Mouse (Mus musculus): Measurements from ENCODE around the gene Tpo. TPM values are rescaled to one million over a fixed set of nuclear protein-coding genes. Genes with fewer than 3 reads are reported as not detected.

The Tpo gene
- polyA plus RNA-seq, 1 experiment from 2014 or later = not detected

DNA sequence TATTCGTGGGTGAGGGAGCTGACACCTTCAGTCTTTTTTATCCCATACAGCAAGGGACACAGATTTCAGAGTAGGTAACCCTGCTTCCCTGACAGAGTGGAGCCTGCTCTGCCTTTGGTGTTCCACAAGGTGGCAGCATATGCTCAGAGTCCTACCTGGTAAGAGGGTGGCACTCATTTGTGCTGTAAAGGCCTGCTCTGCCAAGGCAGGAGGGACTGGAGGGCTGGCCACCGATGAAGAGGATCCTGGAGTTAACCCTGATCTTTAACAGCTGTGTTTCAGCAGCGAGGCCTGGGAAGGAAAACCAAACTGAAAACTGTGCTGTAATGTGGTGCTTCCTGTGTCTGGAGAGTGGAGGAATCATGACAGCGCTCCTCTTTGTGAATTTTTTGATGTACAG, 92.9 kb downstream of the Tpo start:
- Histone ChIP-seq H3K4me1 (ENCODE audit: control insufficient read depth, insufficient read depth, low read length) (no peaks in the 10 kb centered on the region), H3K4me2 (no peak overlapping the region), H3K9me3 (replicated peaks; ENCODE audit: control insufficient read depth, low read length) (no peaks in the 10 kb centered on the region), H3K4me3 (ENCODE audit: low read depth, low read length) (no peak overlapping the region), H3K27me3 (ENCODE audit: control insufficient read depth, insufficient read depth, low read length) (no peaks in the 10 kb centered on the region), H3K36me3 (ENCODE audit: control insufficient read depth, insufficient read depth, low read length) (no peaks in the 10 kb centered on the region), H3K27ac (ENCODE audit: low read depth, low read length) (no peak overlapping the region), H3K9ac (ENCODE audit: low read depth, low read length) (no peak overlapping the region)
- no peak for ATAC-seq (replicated peaks; ENCODE audit: insufficient number of reproducible peaks, low FRiP score, low TSS enrichment)
- 39% methylated on average over 4 of the region's 4 CpGs for WGBS (ENCODE audit: insufficient replicate concordance)

- WGBS (ENCODE audit: insufficient replicate concordance) = 66% methylated on average over 4 of the region's 4 CpGs
These were observed 95.8 kb downstream of the Tpo start for GRCm38 (mm10) chr12:30036569-30037055.

DNA sequence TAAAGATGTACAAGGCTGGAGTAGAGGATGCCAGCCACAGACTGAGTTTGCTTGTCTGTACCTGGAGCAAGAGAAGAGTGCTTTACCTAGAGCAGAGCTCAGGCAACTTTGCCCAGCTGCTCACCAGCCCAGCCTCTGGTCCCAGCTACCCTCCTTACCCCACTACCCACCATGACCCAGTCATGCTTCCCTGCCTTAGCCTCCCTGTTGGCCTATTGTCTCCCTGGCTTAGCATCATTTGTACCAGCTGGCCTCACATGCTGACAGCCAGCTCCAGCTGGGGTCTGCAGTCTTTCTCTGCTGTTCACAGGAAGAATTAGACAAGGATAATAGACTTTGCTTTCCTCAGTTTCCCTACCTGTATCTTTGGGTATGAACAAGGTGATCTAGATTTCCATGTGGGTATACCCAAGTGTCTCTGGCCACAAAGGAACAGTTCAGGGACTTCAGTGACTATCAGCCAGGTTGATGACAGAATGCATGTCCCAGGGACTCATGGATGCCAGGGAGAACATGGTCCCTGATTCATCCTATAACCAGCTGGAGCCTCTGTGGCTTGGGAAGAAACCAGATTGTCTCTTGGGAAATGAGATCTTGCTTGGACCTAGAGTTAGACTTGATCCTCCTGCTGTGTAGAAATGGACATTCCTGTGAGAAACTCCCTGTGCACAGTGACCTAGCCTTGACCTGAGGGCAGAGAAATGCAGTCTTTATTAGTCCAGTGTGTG, 96.4 kb downstream of the Tpo start:
- Histone ChIP-seq H3K4me1 (ENCODE audit: control insufficient read depth, insufficient read depth, low read length) (no peaks in the 10 kb centered on the region), H3K4me2 (no peak overlapping the region), H3K36me3 (ENCODE audit: control insufficient read depth, insufficient read depth, low read length) (no peaks in the 10 kb centered on the region), H3K27ac (ENCODE audit: low read depth, low read length) (no peak overlapping the region), H3K4me3 (ENCODE audit: low read depth, low read length) (no peak overlapping the region), H3K9ac (ENCODE audit: low read depth, low read length) (no peak overlapping the region), H3K9me3 (replicated peaks; ENCODE audit: control insufficient read depth, low read length) (no peaks in the 10 kb centered on the region), H3K27me3 (ENCODE audit: control insufficient read depth, insufficient read depth, low read length) (no peaks in the 10 kb centered on the region)
- no peak for ATAC-seq (replicated peaks; ENCODE audit: insufficient number of reproducible peaks, low FRiP score, low TSS enrichment)

More at GRCm38 (mm10) chr12:30036569-30037055, 95.8 kb downstream of the Tpo start:
- no peaks in the 10 kb centered on the region for H3K9me3 ChIP-seq (replicated peaks; ENCODE audit: control insufficient read depth, low read length)
- H3K4me1 ChIP-seq (ENCODE audit: control insufficient read depth, insufficient read depth, low read length) = no peaks in the 10 kb centered on the region
- H3K36me3 ChIP-seq (ENCODE audit: control insufficient read depth, insufficient read depth, low read length) = no peaks in the 10 kb centered on the region
- H3K27me3 ChIP-seq (ENCODE audit: control insufficient read depth, insufficient read depth, low read length) = no peaks in the 10 kb centered on the region
- no peak overlapping the region for H3K4me3 ChIP-seq (ENCODE audit: low read depth, low read length)
- no peak for ATAC-seq (replicated peaks; ENCODE audit: insufficient number of reproducible peaks, low FRiP score, low TSS enrichment)
- H3K27ac ChIP-seq (ENCODE audit: low read depth, low read length) = no peak overlapping the region
- no peak overlapping the region for H3K4me2 ChIP-seq
- no peak overlapping the region for H3K9ac ChIP-seq (ENCODE audit: low read depth, low read length)

- no peak for ATAC-seq (replicated peaks; ENCODE audit: insufficient number of reproducible peaks, low FRiP score, low TSS enrichment)
- Histone ChIP-seq H3K36me3 (ENCODE audit: control insufficient read depth, insufficient read depth, low read length) (no peaks in the 10 kb centered on the region), H3K4me1 (ENCODE audit: control insufficient read depth, insufficient read depth, low read length) (no peaks in the 10 kb centered on the region), H3K9ac (ENCODE audit: low read depth, low read length) (no peak overlapping the region), H3K4me3 (ENCODE audit: low read depth, low read length) (no peak overlapping the region), H3K9me3 (replicated peaks; ENCODE audit: control insufficient read depth, low read length) (no peaks in the 10 kb centered on the region), H3K4me2 (no peak overlapping the region), H3K27me3 (ENCODE audit: control insufficient read depth, insufficient read depth, low read length) (no peaks in the 10 kb centered on the region), H3K27ac (ENCODE audit: low read depth, low read length) (no peak overlapping the region)
- WGBS (ENCODE audit: insufficient replicate concordance) = 36% methylated on average over 1 of the region's 1 CpGs
These were observed 97.0 kb downstream of the Tpo start for GRCm38 (mm10) chr12:30035406-30035805.

GRCm38 (mm10) chr12:30034681-30035080, 97.7 kb downstream of the Tpo start:
- WGBS (ENCODE audit: insufficient replicate concordance) = 85% methylated on average over 5 of the region's 5 CpGs
- ATAC-seq (replicated peaks; ENCODE audit: insufficient number of reproducible peaks, low FRiP score, low TSS enrichment) = no peak
- H3K4me3 ChIP-seq (ENCODE audit: low read depth, low read length) = no peak overlapping the region

DNA sequence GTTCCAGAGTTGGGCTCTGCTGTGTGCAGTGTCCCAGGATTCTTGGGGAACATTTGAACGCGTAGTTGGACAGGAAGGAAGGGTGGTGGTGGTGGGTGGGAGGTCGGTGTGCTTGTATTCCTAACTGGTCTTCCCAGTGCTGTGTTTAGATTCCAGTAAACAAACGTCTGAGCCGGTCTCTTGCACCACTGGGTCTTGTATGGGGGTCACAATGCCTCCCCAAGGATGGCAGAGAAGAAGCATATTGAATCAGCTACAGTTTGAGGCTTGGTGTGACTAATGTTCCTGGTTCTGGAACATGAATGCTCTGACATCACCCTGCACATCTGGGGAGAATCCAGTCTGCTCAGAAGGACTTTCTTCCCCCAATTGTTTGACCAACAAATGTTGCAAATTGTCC, 101.9 kb downstream of the Tpo start:
- WGBS (ENCODE audit: insufficient replicate concordance) = 55% methylated on average over 5 of the region's 5 CpGs
- Histone ChIP-seq H3K27ac (ENCODE audit: low read depth, low read length) (no peak overlapping the region), H3K9me3 (replicated peaks; ENCODE audit: control insufficient read depth, low read length) (no peaks in the 10 kb centered on the region), H3K27me3 (ENCODE audit: control insufficient read depth, insufficient read depth, low read length) (no peaks in the 10 kb centered on the region), H3K4me2 (no peak overlapping the region), H3K4me3 (ENCODE audit: low read depth, low read length) (no peak overlapping the region), H3K36me3 (ENCODE audit: control insufficient read depth, insufficient read depth, low read length) (no peaks in the 10 kb centered on the region), H3K4me1 (ENCODE audit: control insufficient read depth, insufficient read depth, low read length) (no peaks in the 10 kb centered on the region), H3K9ac (ENCODE audit: low read depth, low read length) (no peak overlapping the region)
- ATAC-seq (replicated peaks; ENCODE audit: insufficient number of reproducible peaks, low FRiP score, low TSS enrichment) = no peak

More at GRCm38 (mm10) chr12:30034681-30035080, 97.7 kb downstream of the Tpo start:
- no peak overlapping the region for H3K27ac ChIP-seq (ENCODE audit: low read depth, low read length)
- no peak overlapping the region for H3K4me2 ChIP-seq
- no peaks in the 10 kb centered on the region for H3K9me3 ChIP-seq (replicated peaks; ENCODE audit: control insufficient read depth, low read length)
- no peaks in the 10 kb centered on the region for H3K4me1 ChIP-seq (ENCODE audit: control insufficient read depth, insufficient read depth, low read length)
- no peaks in the 10 kb centered on the region for H3K36me3 ChIP-seq (ENCODE audit: control insufficient read depth, insufficient read depth, low read length)
- H3K9ac ChIP-seq (ENCODE audit: low read depth, low read length) = no peak overlapping the region
- H3K27me3 ChIP-seq (ENCODE audit: control insufficient read depth, insufficient read depth, low read length) = no peaks in the 10 kb centered on the region

GRCm38 (mm10) chr12:30029111-30029510, 103.3 kb downstream of the Tpo start:
- no peak overlapping the region for H3K4me3 ChIP-seq (ENCODE audit: low read depth, low read length)
- H3K36me3 ChIP-seq (ENCODE audit: control insufficient read depth, insufficient read depth, low read length) = no peaks in the 10 kb centered on the region
- ATAC-seq (replicated peaks; ENCODE audit: insufficient number of reproducible peaks, low FRiP score, low TSS enrichment) = no peak
- H3K27ac ChIP-seq (ENCODE audit: low read depth, low read length) = no peak overlapping the region
- no peaks in the 10 kb centered on the region for H3K27me3 ChIP-seq (ENCODE audit: control insufficient read depth, insufficient read depth, low read length)
- H3K4me1 ChIP-seq (ENCODE audit: control insufficient read depth, insufficient read depth, low read length) = no peaks in the 10 kb centered on the region
- no peak overlapping the region for H3K4me2 ChIP-seq
- H3K9ac ChIP-seq (ENCODE audit: low read depth, low read length) = no peak overlapping the region
- H3K9me3 ChIP-seq (replicated peaks; ENCODE audit: control insufficient read depth, low read length) = no peaks in the 10 kb centered on the region
- 93% methylated on average over 1 of the region's 1 CpGs for WGBS (ENCODE audit: insufficient replicate concordance)

DNA sequence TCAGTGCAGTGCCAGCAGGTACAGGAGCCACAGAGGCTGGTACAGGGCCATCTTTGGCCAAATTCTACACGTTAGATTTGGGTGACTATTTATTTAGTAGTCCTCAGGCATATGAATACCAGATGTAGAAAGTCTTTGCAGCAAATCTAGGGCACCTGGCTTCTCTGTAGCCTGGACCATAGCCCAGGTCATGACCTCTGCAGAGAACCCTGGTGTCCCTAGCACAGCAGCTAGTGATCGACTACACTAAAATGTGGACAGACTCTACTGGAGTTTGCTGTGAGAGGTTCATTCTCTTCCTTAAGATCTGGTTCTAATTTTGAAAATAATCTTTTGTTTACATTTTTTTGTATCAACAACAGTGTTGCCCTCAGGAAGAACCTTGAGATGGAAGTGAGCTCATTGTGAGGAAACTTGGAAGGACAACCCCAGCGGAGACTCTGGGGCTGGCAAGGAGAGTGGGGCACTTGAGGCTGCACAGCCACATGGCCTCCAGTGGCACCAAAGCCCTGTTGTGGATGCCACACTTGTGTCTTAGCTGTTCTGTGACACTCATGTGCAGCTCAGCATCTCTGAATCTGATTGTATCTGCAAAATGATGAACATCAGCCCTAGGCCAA, 104.6 kb downstream of the Tpo start:
- no peaks in the 10 kb centered on the region for H3K4me1 ChIP-seq (ENCODE audit: control insufficient read depth, insufficient read depth, low read length)
- ATAC-seq (replicated peaks; ENCODE audit: insufficient number of reproducible peaks, low FRiP score, low TSS enrichment) = no peak
- no peak overlapping the region for H3K4me3 ChIP-seq (ENCODE audit: low read depth, low read length)
- no peaks in the 10 kb centered on the region for H3K27me3 ChIP-seq (ENCODE audit: control insufficient read depth, insufficient read depth, low read length)
- H3K9ac ChIP-seq (ENCODE audit: low read depth, low read length) = no peak overlapping the region
- no peaks in the 10 kb centered on the region for H3K9me3 ChIP-seq (replicated peaks; ENCODE audit: control insufficient read depth, low read length)
- 82% methylated on average over 3 of the region's 3 CpGs for WGBS (ENCODE audit: insufficient replicate concordance)
- H3K4me2 ChIP-seq = no peak overlapping the region
- no peaks in the 10 kb centered on the region for H3K36me3 ChIP-seq (ENCODE audit: control insufficient read depth, insufficient read depth, low read length)
- no peak overlapping the region for H3K27ac ChIP-seq (ENCODE audit: low read depth, low read length)

Measured in heart, embryonic 11.5 days (tissue).